Mouse (Mus musculus): Measurements from ENCODE around the gene Col4a6.

Gene Col4a6

GRCm38 (mm10) chrX:141236564-141237333, 237.1 kb downstream of the Col4a6 start:
- DNase-seq: peak; percentile 18

GRCm38 (mm10) chrX:141228169-141228568, 245.7 kb downstream of the Col4a6 start:
- no peak for DNase-seq

GRCm38 (mm10) chrX:141212802-141213201, 261.1 kb downstream of the Col4a6 start:
- DNase-seq: peak; percentile 30

GRCm38 (mm10) chrX:141198993-141199392, 274.9 kb downstream of the Col4a6 start:
- no peak for DNase-seq

GRCm38 (mm10) chrX:141195036-141195435, 278.8 kb downstream of the Col4a6 start:
- no peak for DNase-seq

- peak; percentile 48 for DNase-seq
Observed at GRCm38 (mm10) chrX:141175353-141175752, 298.5 kb downstream of the Col4a6 start.

GRCm38 (mm10) chrX:141165067-141165466, 308.8 kb downstream of the Col4a6 start:
- DNase-seq: no peak

- no peak for DNase-seq
Observed at GRCm38 (mm10) chrX:141160371-141160770, 313.5 kb downstream of the Col4a6 start.

GRCm38 (mm10) chrX:141158160-141158559, 315.7 kb downstream of the Col4a6 start:
- DNase-seq: peak; percentile 16

GRCm38 (mm10) chrX:141157626-141158025, 316.2 kb downstream of the Col4a6 start:
- no peak for DNase-seq

GRCm38 (mm10) chrX:141156696-141157095, 317.2 kb downstream of the Col4a6 start:
- DNase-seq: no peak

- DNase-seq: no peak
Observed at GRCm38 (mm10) chrX:141151182-141151581, 322.7 kb downstream of the Col4a6 start.

GRCm38 (mm10) chrX:141150290-141150689, 323.6 kb downstream of the Col4a6 start:
- DNase-seq: no peak

GRCm38 (mm10) chrX:141149705-141150104, 324.2 kb downstream of the Col4a6 start:
- DNase-seq: no peak
